Mouse (Mus musculus) ovary, postnatal 36 days (tissue): ENCODE measurements around the gene Akap12.

Experiments
- DNase-seq: peaks from one replicate; pipeline ENCODE4 v3.0.0; 2022; ENCODE audit warnings: low spot score, mixed read lengths

Akap12 gene

GRCm38 (mm10) chr10:4357435-4357834, 91.3 kb downstream of the Akap12 start:
- DNase-seq = no peak

GRCm38 (mm10) chr10:4364618-4365017, 98.4 kb downstream of the Akap12 start:
- no peak for DNase-seq

- DNase-seq = no peak
Measured at GRCm38 (mm10) chr10:4370105-4370504, 103.9 kb downstream of the Akap12 start.

GRCm38 (mm10) chr10:4372011-4372410, 105.8 kb downstream of the Akap12 start:
- no peak for DNase-seq

GRCm38 (mm10) chr10:4373558-4373957, 107.4 kb downstream of the Akap12 start:
- no peak for DNase-seq

GRCm38 (mm10) chr10:4374239-4374638, 108.1 kb downstream of the Akap12 start:
- no peak for DNase-seq

GRCm38 (mm10) chr10:4374734-4375133, 108.6 kb downstream of the Akap12 start:
- DNase-seq = no peak

- DNase-seq = no peak
Measured at GRCm38 (mm10) chr10:4375267-4375666, 109.1 kb downstream of the Akap12 start.

- DNase-seq = no peak
Measured at GRCm38 (mm10) chr10:4376461-4376860, 110.3 kb downstream of the Akap12 start.

GRCm38 (mm10) chr10:4376931-4377330, 110.8 kb downstream of the Akap12 start:
- no peak for DNase-seq

- no peak for DNase-seq
Measured at GRCm38 (mm10) chr10:4380748-4381147, 114.6 kb downstream of the Akap12 start.

GRCm38 (mm10) chr10:4384244-4384643, 118.1 kb downstream of the Akap12 start:
- DNase-seq = no peak

GRCm38 (mm10) chr10:4386609-4387591, 120.7 kb downstream of the Akap12 start:
- peak; percentile 95 for DNase-seq

- peak; percentile 64 for DNase-seq
Measured at GRCm38 (mm10) chr10:4387701-4388383, 121.7 kb downstream of the Akap12 start, which contains the start of gene Zbtb2. Gene Zbtb2 (minus strand): TSS chr10:4388108.

- no peak for DNase-seq
Measured at GRCm38 (mm10) chr10:4388384-4388745, 122.2 kb downstream of the Akap12 start.

GRCm38 (mm10) chr10:4389036-4389435, 122.9 kb downstream of the Akap12 start:
- no peak for DNase-seq

GRCm38 (mm10) chr10:4389461-4390112, 123.4 kb downstream of the Akap12 start:
- no peak for DNase-seq

GRCm38 (mm10) chr10:4390550-4390949, 124.4 kb downstream of the Akap12 start:
- DNase-seq = no peak

- DNase-seq = no peak
Measured at GRCm38 (mm10) chr10:4391076-4391475, 124.9 kb downstream of the Akap12 start.

GRCm38 (mm10) chr10:4391851-4392250, 125.7 kb downstream of the Akap12 start:
- no peak for DNase-seq

GRCm38 (mm10) chr10:4395321-4395720, 129.1 kb downstream of the Akap12 start:
- DNase-seq = no peak

- no peak for DNase-seq
Measured at GRCm38 (mm10) chr10:4398058-4398457, 131.9 kb downstream of the Akap12 start.
